Mouse (Mus musculus) thymus, adult 2 months (tissue): Measurements from ENCODE around the gene Abcc4.

Experiments used
- CTCF ChIP-seq: fragments of 200-500 bp; IDR thresholded peaks from 2 replicates; pipeline ENCODE4 v1.5.1; 2012; ENCODE audit warnings: mild to moderate bottlenecking, control low read depth, low read length, moderate library complexity, borderline replicate concordance; ENCODE audit not compliant: control insufficient read depth, poor library complexity, insufficient read depth; ENCODE audit errors: extremely low read depth
- POLR2A ChIP-seq: fragments of 200-500 bp; IDR thresholded peaks from 2 replicates; pipeline ENCODE4 v1.6.1; 2012; ENCODE audit warnings: mild to moderate bottlenecking, low read length, control low read depth, moderate library complexity; ENCODE audit not compliant: control insufficient read depth, poor library complexity, insufficient read depth; ENCODE audit errors: extremely low read depth

DNA sequence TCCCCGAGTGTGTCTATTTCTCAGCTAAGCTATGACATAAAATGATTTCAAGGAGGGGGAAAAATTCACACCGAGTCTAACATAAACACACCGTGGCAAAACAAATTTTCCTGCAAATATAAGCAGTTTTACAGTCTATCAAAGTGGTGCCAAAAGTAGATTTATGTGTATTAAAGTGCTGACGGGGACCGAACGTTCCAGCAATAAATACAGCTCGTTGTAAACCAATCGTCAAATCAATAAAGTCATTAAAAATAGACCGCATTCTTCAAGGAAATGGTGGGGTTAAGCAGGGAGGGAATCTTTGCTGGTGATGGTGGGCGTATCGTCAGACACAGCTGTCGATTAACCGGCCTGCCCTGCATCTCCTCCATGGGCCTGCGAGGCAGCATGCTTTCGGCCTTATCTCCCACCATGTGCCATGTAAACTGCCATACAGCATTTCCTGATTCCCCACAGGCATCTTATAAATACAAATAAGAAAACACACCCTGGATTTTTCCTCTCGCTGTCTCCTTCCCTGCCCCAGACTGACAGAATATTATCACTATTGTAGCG is 137.8 kb downstream of the Abcc4 start:
- TF ChIP-seq POLR2A (no peak), CTCF (no peak)
